Mouse (Mus musculus) lung, embryonic 15.5 days (tissue): Measurements from ENCODE around the gene Gdf3. TPM values are rescaled to one million over a fixed set of nuclear protein-coding genes. Genes with fewer than 3 reads are reported as not detected.
A peak's percentile ranks its signal among the peaks of the same experiment; 100 is the strongest.

Source experiments
- ATAC-seq: fragments of 200-750 bp; cut with Nextera tagmentation; 2 replicates; pipeline ENCODE4 v1.8.0; 2017; ENCODE audit warnings: moderate number of reproducible peaks, borderline replicate concordance; ENCODE audit not compliant: low FRiP score, low TSS enrichment; ENCODE audit errors: extremely low read depth
- H3K27ac ChIP-seq: fragments of 300-500 bp; sonication (generic); 2 replicates; pipeline ENCODE4 v1.5.1; 2015; ENCODE audit warnings: moderate library complexity, mild to moderate bottlenecking, inconsistent platforms
- H3K27me3 ChIP-seq: fragments of 300-500 bp; sonication (generic); 2 replicates; pipeline ENCODE4 v1.6.1; 2015; ENCODE audit warnings: inconsistent platforms
- H3K36me3 ChIP-seq: fragments of 300-500 bp; sonication (generic); 2 replicates; pipeline ENCODE4 v1.6.1; 2015; ENCODE audit warnings: inconsistent platforms
- H3K4me1 ChIP-seq: fragments of 300-500 bp; sonication (generic); 2 replicates; pipeline ENCODE4 v1.6.1; 2015; ENCODE audit warnings: inconsistent platforms
- H3K4me2 ChIP-seq: fragments of 300-500 bp; sonication (generic); 2 replicates; pipeline ENCODE4 v1.6.1; 2015; ENCODE audit warnings: inconsistent platforms, mild to moderate bottlenecking, moderate library complexity
- H3K4me3 ChIP-seq: fragments of 300-500 bp; sonication (generic); 2 replicates; pipeline ENCODE4 v1.5.1; 2015; ENCODE audit warnings: mild to moderate bottlenecking, inconsistent platforms
- H3K9ac ChIP-seq: fragments of 300-500 bp; sonication (generic); 2 replicates; pipeline ENCODE4 v1.6.1; 2015; ENCODE audit warnings: inconsistent platforms
- H3K9me3 ChIP-seq: fragments of 300-500 bp; sonication (generic); 2 replicates; pipeline ENCODE4 v1.6.1; 2016; ENCODE audit warnings: inconsistent platforms
- WGBS: fragments of 180-500 bp; shearing (Covaris S2); methylation state at CpG from one replicate; pipeline ENCODE4 v1.1.7; 2015; 5-methylcytosine and 5-hydroxymethylcytosine counted together
- polyA plus RNA-seq: library from polyadenylated mRNA; unstranded; fragments of >200 nt; fragmentation: Nextera tagmentation; extraction: Ambion mirVana; gene quantifications from 2 replicates; pipeline ENCODE4 v1.2.1, GENCODE M21; 2015

Gdf3 gene
- polyA plus RNA-seq, 1 experiment from 2014 or later = not detected

DNA sequence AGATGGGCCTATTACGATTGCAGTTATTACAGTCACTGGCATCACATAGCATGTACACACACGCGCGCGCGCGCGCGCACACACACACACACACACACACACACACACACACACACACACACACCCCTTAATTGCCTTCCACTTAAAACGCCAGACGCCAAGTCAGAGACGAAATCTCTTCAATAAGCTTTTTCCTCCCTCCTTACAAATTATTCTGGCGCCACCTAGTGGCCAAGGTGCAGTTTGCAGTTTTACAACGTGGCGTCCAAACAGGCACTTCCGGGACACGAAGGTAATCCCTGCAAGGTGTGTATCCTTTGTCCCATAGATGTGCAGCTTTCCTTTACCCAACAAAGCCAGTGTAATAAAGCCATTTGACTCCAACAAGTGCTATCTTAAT is 49.5 kb downstream of the Gdf3 start:
- Histone ChIP-seq H3K36me3 (no peaks in the 10 kb centered on the region), H3K4me1 (0 out of 2 replicates have a peak, but pooled peaks cover 3% of the 10 kb centered on the region), H3K4me3 (peak overlapping the region; percentile 10; the same call in 1 of the 2 replicates), H3K9ac (no peak overlapping the region), H3K27me3 (peaks cover 8% of the 10 kb centered on the region; the same call in 1 of the 2 replicates), H3K9me3 (no peaks in the 10 kb centered on the region), H3K4me2 (peak overlapping the region; percentile 43), H3K27ac (no peak overlapping the region)
- ATAC-seq = no peak; the same call in 1 of the 2 replicates
- WGBS = 17% methylated on average over 17 of the region's 17 CpGs

GRCm38 (mm10) chr6:122556959-122557561 is 52.8 kb downstream of the Gdf3 start:
- H3K9ac ChIP-seq = no peak overlapping the region
- no peaks in the 10 kb centered on the region; the same call in 1 of the 2 replicates for H3K27me3 ChIP-seq
- no peaks in the 10 kb centered on the region for H3K9me3 ChIP-seq
- H3K4me3 ChIP-seq = no peak overlapping the region
- H3K4me1 ChIP-seq = 0 out of 2 replicates have a peak, but pooled peaks cover 3% of the 10 kb centered on the region
- no peak overlapping the region for H3K4me2 ChIP-seq
- ATAC-seq = no peak
- no peak overlapping the region for H3K27ac ChIP-seq
- 22% methylated on average over 15 of the region's 15 CpGs for WGBS
- H3K36me3 ChIP-seq = no peaks in the 10 kb centered on the region

Other genes starting within 250 kb of the Gdf3 start
- gene Rimklb, start 111.3 kb downstream of the Gdf3 start, polyA plus RNA-seq = 9.1 and 12.3 TPM in 2 replicates
- gene Mfap5, start 104.2 kb downstream of the Gdf3 start, polyA plus RNA-seq = 17.5 and 19.2 TPM in 2 replicates
- gene Aicda, start 56.3 kb downstream of the Gdf3 start, polyA plus RNA-seq = not detected in 2 replicates
- 6.3 and 6.5 TPM in 2 replicates for gene Apobec1, start 7.6 kb downstream of the Gdf3 start, polyA plus RNA-seq
- gene Dppa3, start 16.3 kb upstream of the Gdf3 start, polyA plus RNA-seq = not detected in 2 replicates
- gene Nanog, start 97.4 kb upstream of the Gdf3 start, polyA plus RNA-seq = 0.33 and 0.40 TPM in 2 replicates
- gene Slc2a3, start 191.6 kb upstream of the Gdf3 start, polyA plus RNA-seq = 7.4 and 8.1 TPM in 2 replicates
- gene Foxj2, start 209.8 kb upstream of the Gdf3 start, polyA plus RNA-seq = 5.1 and 5.8 TPM in 2 replicates
- gene C3ar1, start 246.1 kb upstream of the Gdf3 start, polyA plus RNA-seq = 3.3 and 3.4 TPM in 2 replicates